Mouse (Mus musculus) forebrain, embryonic 13.5 days (tissue): Measurements from ENCODE around the gene Fndc7. TPM values are rescaled to one million over a fixed set of nuclear protein-coding genes. Genes with fewer than 3 reads are reported as not detected.
"Not testable (repeated sequence)": the region's sequence is repeated elsewhere in the genome, so short reads cannot be mapped to it uniquely, and the experiment has no call there.

Experiments used
- ATAC-seq: fragments of 200-750 bp; cut with Nextera tagmentation; 2 replicates; pipeline ENCODE4 v1.8.0; 2017
- H3K27ac ChIP-seq: fragments of 300-500 bp; sonication (generic); 2 replicates; pipeline ENCODE4 v1.5.1; 2015; ENCODE audit warnings: inconsistent platforms, mild to moderate bottlenecking, moderate library complexity
- H3K27me3 ChIP-seq: fragments of 300-500 bp; sonication (generic); 2 replicates; pipeline ENCODE4 v1.6.1; 2015; ENCODE audit warnings: mild to moderate bottlenecking, inconsistent platforms
- H3K36me3 ChIP-seq: fragments of 300-500 bp; sonication (generic); 2 replicates; pipeline ENCODE4 v1.6.1; 2015; ENCODE audit warnings: mild to moderate bottlenecking, inconsistent platforms; ENCODE audit not compliant: poor library complexity, severe bottlenecking
- H3K4me1 ChIP-seq: fragments of 300-500 bp; sonication (generic); 2 replicates; pipeline ENCODE4 v1.6.1; 2015; ENCODE audit warnings: inconsistent platforms
- H3K4me2 ChIP-seq: fragments of 300-500 bp; sonication (generic); 2 replicates; pipeline ENCODE4 v1.6.1; 2015; ENCODE audit warnings: inconsistent platforms, mild to moderate bottlenecking, moderate library complexity
- H3K4me3 ChIP-seq: fragments of 300-500 bp; sonication (generic); 2 replicates; pipeline ENCODE4 v1.5.1; 2015; ENCODE audit warnings: mild to moderate bottlenecking, inconsistent platforms
- H3K9ac ChIP-seq: fragments of 300-500 bp; sonication (generic); 2 replicates; pipeline ENCODE4 v1.6.1; 2015; ENCODE audit warnings: mild to moderate bottlenecking, inconsistent platforms
- H3K9me3 ChIP-seq: fragments of 300-500 bp; sonication (generic); replicated peaks from 2 replicates; pipeline ENCODE4 v1.6.1; 2016; ENCODE audit warnings: inconsistent platforms
- WGBS: fragments of 180-500 bp; shearing (Covaris S2); methylation state at CpG from one replicate; pipeline ENCODE4 v1.1.7; 2015; 5-methylcytosine and 5-hydroxymethylcytosine counted together
- polyA plus RNA-seq: library from polyadenylated mRNA; unstranded; fragments of >200 nt; fragmentation: Nextera tagmentation; extraction: Ambion mirVana; gene quantifications from 2 replicates; pipeline ENCODE4 v1.2.1, GENCODE M21; 2015

The Fndc7 gene
- polyA plus RNA-seq, 1 experiment from 2014 or later: not detected

- Histone ChIP-seq H3K9ac (no peak overlapping the region), H3K9me3 (no peaks in the 10 kb centered on the region), H3K4me3 (no peak overlapping the region), H3K27ac (no peak overlapping the region), H3K36me3 (no peaks in the 10 kb centered on the region), H3K4me1 (no peaks in the 10 kb centered on the region), H3K27me3 (no peaks in the 10 kb centered on the region), H3K4me2 (no peak overlapping the region)
- WGBS: 21% methylated on average over 3 of the region's 3 CpGs
- no peak for ATAC-seq
These were observed 24.7 kb downstream of the Fndc7 start for GRCm38 (mm10) chr3:108865129-108865528.

DNA sequence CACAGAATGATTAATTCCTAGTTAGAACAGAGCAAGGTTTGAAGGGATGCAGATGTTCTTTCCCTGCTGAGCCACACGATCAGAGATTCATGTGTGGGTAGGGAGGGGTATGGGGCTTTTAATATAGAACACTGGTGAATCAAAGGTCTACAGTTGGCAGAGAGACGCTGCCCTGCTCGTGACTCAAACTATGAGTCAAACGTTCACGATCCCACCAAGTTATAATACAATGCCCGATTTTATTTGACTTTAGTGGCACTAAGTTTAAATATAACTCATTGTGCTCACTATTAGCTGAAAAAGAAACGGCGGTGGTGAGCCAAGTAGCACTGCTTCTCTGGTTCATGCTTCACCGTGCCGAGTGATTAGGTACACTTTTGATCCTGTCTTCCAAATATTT is 26.7 kb downstream of the Fndc7 start:
- no peaks in the 10 kb centered on the region for H3K36me3 ChIP-seq
- H3K4me1 ChIP-seq: peaks cover 11% of the 10 kb centered on the region
- no peak overlapping the region for H3K27ac ChIP-seq
- H3K9me3 ChIP-seq: no peaks in the 10 kb centered on the region
- no peak overlapping the region for H3K4me2 ChIP-seq
- ATAC-seq: no peak
- no peaks in the 10 kb centered on the region for H3K27me3 ChIP-seq
- H3K9ac ChIP-seq: no peak overlapping the region
- WGBS: 82% methylated on average over 10 of the region's 10 CpGs
- H3K4me3 ChIP-seq: no peak overlapping the region

GRCm38 (mm10) chr3:108862282-108862681 is 27.5 kb downstream of the Fndc7 start:
- WGBS: 90% methylated on average over 4 of the region's 4 CpGs
- H3K4me3 ChIP-seq, H3K27me3 ChIP-seq, H3K4me2 ChIP-seq, H3K9me3 ChIP-seq, ATAC-seq, H3K36me3 ChIP-seq, H3K27ac ChIP-seq, H3K9ac ChIP-seq: not testable (repeated sequence)
- H3K4me1 ChIP-seq: peaks cover 15% of the 10 kb centered on the region

DNA sequence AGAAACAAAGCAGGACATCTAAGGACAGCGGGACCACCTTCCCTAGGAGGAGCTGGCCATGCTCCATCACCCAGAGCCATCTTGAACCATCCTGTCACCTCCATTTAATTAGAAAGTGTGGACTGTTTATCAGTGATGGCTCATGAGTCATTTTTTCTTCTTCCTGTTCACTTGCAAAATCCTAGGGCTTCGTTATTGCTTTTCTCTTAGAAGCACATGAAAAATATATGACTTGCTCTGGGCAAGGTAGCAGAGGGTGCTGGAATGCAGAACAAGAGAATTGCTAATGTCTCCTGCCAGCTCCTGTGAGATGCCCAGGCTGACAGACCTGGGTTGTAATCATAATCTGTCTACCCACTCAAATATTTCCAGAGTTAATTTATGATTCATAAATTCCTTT is 29.0 kb downstream of the Fndc7 start:
- no peaks in the 10 kb centered on the region for H3K9me3 ChIP-seq
- no peak overlapping the region for H3K27ac ChIP-seq
- no peak for ATAC-seq
- no peak overlapping the region for H3K4me3 ChIP-seq
- WGBS: 79% methylated on average over 2 of the region's 2 CpGs
- H3K27me3 ChIP-seq: no peaks in the 10 kb centered on the region
- no peaks in the 10 kb centered on the region for H3K36me3 ChIP-seq
- H3K4me1 ChIP-seq: peaks cover 29% of the 10 kb centered on the region
- H3K4me2 ChIP-seq: no peak overlapping the region
- H3K9ac ChIP-seq: no peak overlapping the region

DNA sequence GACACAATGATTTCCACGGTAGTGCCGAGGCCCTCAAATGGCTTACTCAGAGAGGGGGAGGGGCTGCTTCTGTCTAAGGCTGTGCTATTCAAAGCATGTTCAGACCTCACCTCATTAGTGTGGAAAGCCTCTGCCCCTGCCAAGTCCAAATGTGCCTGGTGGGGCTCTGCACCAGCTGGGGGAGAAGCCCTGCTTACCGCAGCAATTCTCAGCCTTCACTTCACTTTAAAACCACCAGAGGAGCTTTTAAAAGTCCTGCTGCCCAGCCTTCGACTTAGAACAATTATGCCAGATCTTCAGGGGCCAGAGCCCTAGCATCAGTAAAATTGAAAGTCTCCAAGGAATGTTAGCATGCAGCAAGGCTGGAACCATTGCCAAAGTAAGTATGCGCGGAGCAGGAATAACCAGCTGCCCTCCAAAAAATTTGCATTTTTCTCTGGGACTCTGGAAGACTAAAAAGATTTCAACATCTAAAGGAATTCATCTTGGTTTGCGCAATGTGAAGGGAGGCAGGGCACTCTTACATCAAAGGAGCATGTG is 31.5 kb downstream of the Fndc7 start:
- H3K4me3 ChIP-seq: no peak overlapping the region
- H3K27ac ChIP-seq: peak overlapping the region; percentile 81
- H3K9me3 ChIP-seq: no peaks in the 10 kb centered on the region
- no peaks in the 10 kb centered on the region for H3K36me3 ChIP-seq
- H3K27me3 ChIP-seq: no peaks in the 10 kb centered on the region
- H3K4me2 ChIP-seq: peak overlapping the region; percentile 42
- H3K4me1 ChIP-seq: peaks cover 38% of the 10 kb centered on the region
- ATAC-seq: peak; percentile 95
- WGBS: 8% methylated on average over 7 of the region's 7 CpGs
- no peak overlapping the region for H3K9ac ChIP-seq

DNA sequence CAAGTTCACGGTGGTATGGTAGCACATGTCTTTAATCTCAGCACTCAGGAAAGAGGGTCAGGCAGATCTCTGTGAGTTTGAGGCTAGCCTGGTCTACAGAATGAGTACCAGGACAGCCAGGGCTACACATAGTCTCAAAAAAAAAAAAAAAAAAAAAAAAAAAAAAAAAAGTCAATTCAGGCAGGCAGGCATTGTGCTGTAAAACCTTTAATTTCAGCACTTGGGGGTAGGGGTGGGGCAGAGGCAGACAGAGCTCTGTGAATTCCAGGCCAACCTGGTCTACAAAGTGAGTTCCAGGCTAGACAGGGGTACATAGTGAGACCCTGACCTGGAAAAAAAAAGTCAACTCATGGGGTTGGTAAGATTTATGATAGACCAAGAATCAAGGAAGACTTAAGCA is 32.1 kb downstream of the Fndc7 start:
- no peaks in the 10 kb centered on the region for H3K27me3 ChIP-seq

GRCm38 (mm10) chr3:108857124-108857470 is 32.7 kb downstream of the Fndc7 start:
- Histone ChIP-seq H3K9me3 (no peaks in the 10 kb centered on the region), H3K9ac (no peak overlapping the region), H3K36me3 (no peaks in the 10 kb centered on the region), H3K4me2 (no peak overlapping the region), H3K27me3 (no peaks in the 10 kb centered on the region), H3K4me3 (no peak overlapping the region), H3K4me1 (peaks cover 38% of the 10 kb centered on the region), H3K27ac (no peak overlapping the region)
- ATAC-seq: no peak
- 22% methylated on average over 3 of the region's 3 CpGs for WGBS

More for the DNA sequence above, 32.1 kb downstream of the Fndc7 start:
- Histone ChIP-seq H3K9me3 (no peaks in the 10 kb centered on the region), H3K4me2 (peak overlapping the region; percentile 42; the same call in 1 of the 2 replicates), H3K36me3 (no peaks in the 10 kb centered on the region), H3K27ac (peak overlapping the region; percentile 81), H3K4me3 (no peak overlapping the region), H3K9ac (no peak overlapping the region), H3K4me1 (peaks cover 38% of the 10 kb centered on the region)
- ATAC-seq: no peak; the same call in 1 of the 2 replicates
- WGBS: 77% methylated on average over 1 of the region's 1 CpGs

DNA sequence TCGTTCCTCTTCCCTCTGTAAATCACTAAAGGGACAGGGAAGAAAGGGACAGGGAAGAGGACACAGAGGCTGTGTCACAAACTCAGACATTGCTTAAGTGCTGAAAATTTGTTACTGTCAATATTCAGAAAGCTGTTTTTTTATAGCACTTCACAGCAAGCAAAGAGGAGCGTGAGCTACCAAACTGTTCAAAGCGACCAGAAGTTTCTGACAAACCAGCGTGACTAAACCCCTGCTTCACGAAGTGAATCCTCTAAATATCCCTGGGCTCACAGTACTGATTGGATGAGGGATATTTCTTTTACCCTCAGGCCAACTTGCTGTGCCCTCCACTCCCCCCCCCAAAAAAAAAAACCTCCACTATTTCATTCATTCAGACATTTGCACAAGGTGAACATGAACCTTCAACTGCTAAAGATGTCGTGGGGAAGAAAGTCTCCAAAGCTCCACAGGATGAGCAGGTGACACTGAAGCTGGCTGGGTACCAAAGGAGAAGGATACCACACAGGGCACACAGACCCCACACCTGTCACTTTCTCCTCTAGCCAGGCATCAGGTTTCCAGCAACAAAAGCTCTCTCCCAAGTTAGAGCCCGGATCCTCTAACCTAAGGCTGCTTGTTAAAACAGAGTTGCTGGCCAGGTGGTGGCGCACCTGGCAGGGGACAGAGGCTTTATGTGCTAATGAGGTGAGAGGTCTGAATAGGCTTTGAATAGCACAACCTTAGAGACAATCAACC is 33.3 kb downstream of the Fndc7 start:
- H3K9ac ChIP-seq: no peak overlapping the region
- WGBS: 37% methylated on average over 8 of the region's 8 CpGs
- H3K4me1 ChIP-seq: peaks cover 38% of the 10 kb centered on the region
- no peaks in the 10 kb centered on the region for H3K9me3 ChIP-seq
- no peak overlapping the region for H3K4me3 ChIP-seq
- H3K4me2 ChIP-seq: no peak overlapping the region
- ATAC-seq: no peak
- H3K36me3 ChIP-seq: no peaks in the 10 kb centered on the region
- no peaks in the 10 kb centered on the region for H3K27me3 ChIP-seq
- H3K27ac ChIP-seq: 0 out of 2 replicates have a peak overlapping the region, but pooled peaks have one; percentile 19

DNA sequence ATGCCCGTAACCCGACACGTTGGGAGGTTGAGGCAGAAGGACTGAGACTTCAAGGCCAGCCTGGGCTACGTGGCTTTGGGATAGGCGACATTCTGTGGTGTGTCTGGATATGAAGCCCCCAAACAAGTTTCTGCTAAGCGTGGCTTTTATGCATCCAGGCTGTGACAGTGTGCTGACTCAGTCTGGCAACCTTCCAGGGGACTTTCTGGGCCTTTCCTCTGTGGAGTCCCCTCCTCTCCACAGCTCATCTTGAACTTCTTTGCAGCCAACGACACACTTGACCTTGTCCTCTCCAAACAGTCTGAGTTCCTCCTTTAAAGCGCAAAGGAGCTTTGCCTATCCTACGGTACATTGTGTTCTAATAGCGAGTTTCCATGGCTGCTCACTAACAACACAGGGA is 33.9 kb downstream of the Fndc7 start:
- H3K4me2 ChIP-seq: no peak overlapping the region
- no peaks in the 10 kb centered on the region for H3K36me3 ChIP-seq
- H3K9me3 ChIP-seq: no peaks in the 10 kb centered on the region
- ATAC-seq: no peak
- 0 out of 2 replicates have a peak overlapping the region, but pooled peaks have one; percentile 19 for H3K27ac ChIP-seq
- peaks cover 38% of the 10 kb centered on the region for H3K4me1 ChIP-seq
- no peak overlapping the region for H3K4me3 ChIP-seq
- 0 out of 2 replicates have a peak overlapping the region, but pooled peaks have one; percentile 27 for H3K9ac ChIP-seq
- H3K27me3 ChIP-seq: no peaks in the 10 kb centered on the region
- WGBS: 59% methylated on average over 10 of the region's 10 CpGs

GRCm38 (mm10) chr3:108855371-108855770 is 34.4 kb downstream of the Fndc7 start:
- Histone ChIP-seq H3K4me1 (peaks cover 42% of the 10 kb centered on the region), H3K27me3 (no peaks in the 10 kb centered on the region), H3K9me3 (no peaks in the 10 kb centered on the region), H3K9ac (0 out of 2 replicates have a peak overlapping the region, but pooled peaks have one; percentile 27), H3K4me3 (no peak overlapping the region), H3K36me3 (no peaks in the 10 kb centered on the region), H3K27ac (peak overlapping the region; percentile 14), H3K4me2 (0 out of 2 replicates have a peak overlapping the region, but pooled peaks have one; percentile 5)
- ATAC-seq: peak; percentile 40; the same call in 1 of the 2 replicates
- WGBS: 52% methylated on average over 12 of the region's 12 CpGs

GRCm38 (mm10) chr3:108853266-108853665 is 36.5 kb downstream of the Fndc7 start:
- Histone ChIP-seq H3K9me3 (no peaks in the 10 kb centered on the region), H3K4me1 (peaks cover 35% of the 10 kb centered on the region), H3K27ac (no peak overlapping the region), H3K9ac (no peak overlapping the region), H3K36me3 (no peaks in the 10 kb centered on the region), H3K4me3 (no peak overlapping the region), H3K27me3 (no peaks in the 10 kb centered on the region), H3K4me2 (no peak overlapping the region)
- 74% methylated on average over 1 of the region's 1 CpGs for WGBS
- ATAC-seq: no peak

GRCm38 (mm10) chr3:108851996-108852697 is 37.7 kb downstream of the Fndc7 start:
- Histone ChIP-seq H3K36me3 (no peaks in the 10 kb centered on the region), H3K4me1 (peaks cover 28% of the 10 kb centered on the region), H3K9ac (no peak overlapping the region), H3K27ac (no peak overlapping the region), H3K4me3 (no peak overlapping the region), H3K9me3 (no peaks in the 10 kb centered on the region), H3K27me3 (no peaks in the 10 kb centered on the region), H3K4me2 (no peak overlapping the region)
- no peak for ATAC-seq
- 62% methylated on average over 6 of the region's 6 CpGs for WGBS
